Mouse (Mus musculus): ENCODE measurements around the gene Nrf1. TPM values are rescaled to one million over a fixed set of nuclear protein-coding genes. Genes with fewer than 3 reads are reported as not detected.

The Nrf1 gene
- polyA plus RNA-seq (2012), result 9.5 and 10.6 TPM in 2 replicates

DNA sequence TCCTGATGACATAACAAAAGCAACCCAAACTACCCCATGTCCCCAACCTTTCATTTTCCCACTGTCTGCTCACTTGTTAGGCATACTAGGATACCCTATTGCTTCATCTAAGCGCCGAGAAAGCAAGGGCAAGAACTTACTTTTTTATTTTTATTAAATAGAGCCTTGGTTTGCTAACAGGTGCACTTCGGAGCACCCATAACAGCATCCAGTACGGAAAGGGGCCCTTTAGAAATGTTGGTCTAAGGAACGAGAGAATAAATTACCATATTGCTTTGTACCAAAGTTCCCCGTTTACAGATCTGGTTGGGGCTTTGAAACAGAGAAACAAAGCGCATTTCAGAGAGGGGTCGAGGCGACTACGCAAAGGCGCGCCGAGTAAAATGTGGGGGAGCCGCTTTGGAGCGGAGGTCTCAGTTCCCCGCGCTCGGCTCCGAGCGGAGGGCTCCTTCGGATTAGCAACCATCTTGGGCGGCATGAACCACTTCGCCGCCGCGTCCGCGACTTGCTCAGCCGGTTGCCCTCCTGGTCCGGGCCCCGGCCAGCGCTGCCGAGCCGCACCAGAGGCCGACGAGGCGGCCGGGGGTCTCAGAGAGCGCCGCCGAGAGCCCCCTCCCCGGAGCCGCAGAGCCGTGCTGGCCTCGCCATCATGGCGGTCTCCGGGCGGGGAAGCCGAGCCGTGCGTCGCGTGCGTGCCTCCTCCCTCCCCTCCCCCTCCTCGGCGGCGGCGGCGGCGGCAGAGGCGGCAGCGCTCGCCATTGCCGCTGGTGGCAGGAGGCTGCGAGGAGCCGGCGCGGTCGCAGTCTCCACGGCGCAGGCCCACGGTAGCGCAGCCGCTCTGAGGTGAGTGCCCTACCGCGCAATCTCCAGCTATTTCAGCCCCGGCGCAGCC, at the start of gene Nrf1:
Gene Nrf1 (plus strand): TSS at position 718 of the 892 bp plus-strand sequence.
- TF ChIP-seq GATA1 (IDR thresholded peaks at IDR 0.05; ENCODE audit: low read length), result no peak

DNA sequence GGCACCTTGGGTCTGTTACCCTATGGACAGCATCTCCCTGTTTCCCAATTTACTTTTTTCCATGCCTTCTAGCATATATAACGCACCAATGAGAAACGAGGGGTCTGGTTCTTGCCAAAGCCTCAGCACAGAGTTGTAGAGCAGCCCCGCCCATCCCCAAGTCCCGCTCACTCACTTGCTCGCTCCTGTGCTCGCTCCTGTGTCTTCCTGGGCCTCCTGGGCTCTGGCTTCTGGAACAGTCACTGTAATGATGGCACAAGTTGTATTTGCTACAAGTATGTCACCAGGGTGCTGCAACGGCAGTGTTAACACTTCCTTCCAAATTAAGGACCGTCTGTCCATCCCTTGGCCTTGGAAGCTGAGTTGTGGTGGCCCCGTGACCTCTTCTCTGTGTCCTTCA, 49.6 kb upstream of the Nrf1 start:
- no peak for TF ChIP-seq GATA1 (IDR thresholded peaks at IDR 0.05; ENCODE audit: low read length)

DNA sequence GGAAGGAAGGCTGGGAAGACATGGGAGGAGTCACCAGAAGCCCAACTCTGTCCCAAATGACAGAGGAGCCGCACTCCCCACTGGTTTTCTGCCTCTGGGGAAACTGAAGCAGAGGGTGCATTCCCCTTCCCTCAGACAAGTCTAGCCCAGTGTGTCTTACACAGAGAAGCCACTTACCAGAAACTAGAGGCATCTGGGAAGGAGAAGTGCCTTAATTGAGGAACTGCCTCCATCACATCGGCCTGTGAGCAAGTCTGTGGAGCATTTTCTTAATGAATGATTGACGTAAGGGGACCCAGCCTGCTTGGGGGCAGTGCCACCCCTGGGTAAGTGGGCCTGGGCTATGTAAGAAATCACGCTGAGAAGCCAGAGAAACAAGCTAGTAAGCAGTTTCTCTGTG, 49.0 kb upstream of the Nrf1 start:
- TF ChIP-seq GATA1 (IDR thresholded peaks at IDR 0.05; ENCODE audit: low read length), result no peak

DNA sequence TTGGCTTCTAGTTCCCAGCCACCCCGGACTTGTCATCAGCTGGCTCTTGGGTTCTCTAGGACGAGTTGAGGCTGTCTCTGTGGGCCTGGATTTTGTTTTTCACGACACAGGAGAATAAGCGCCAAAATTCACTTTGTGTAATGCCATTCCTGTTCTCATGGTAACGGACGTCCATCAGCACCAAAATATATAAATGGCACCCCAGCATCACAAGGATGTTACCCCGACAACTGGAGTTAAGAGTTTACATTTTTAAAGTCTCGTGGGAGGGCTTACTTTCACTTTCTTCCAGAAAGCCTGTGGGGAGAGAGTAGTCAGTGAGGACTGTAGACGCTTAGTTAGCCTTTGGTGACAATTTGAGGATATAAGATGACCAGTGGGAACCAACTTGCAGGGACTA, 45.2 kb upstream of the Nrf1 start:
- no peak for TF ChIP-seq GATA1 (IDR thresholded peaks at IDR 0.05; ENCODE audit: low read length)

DNA sequence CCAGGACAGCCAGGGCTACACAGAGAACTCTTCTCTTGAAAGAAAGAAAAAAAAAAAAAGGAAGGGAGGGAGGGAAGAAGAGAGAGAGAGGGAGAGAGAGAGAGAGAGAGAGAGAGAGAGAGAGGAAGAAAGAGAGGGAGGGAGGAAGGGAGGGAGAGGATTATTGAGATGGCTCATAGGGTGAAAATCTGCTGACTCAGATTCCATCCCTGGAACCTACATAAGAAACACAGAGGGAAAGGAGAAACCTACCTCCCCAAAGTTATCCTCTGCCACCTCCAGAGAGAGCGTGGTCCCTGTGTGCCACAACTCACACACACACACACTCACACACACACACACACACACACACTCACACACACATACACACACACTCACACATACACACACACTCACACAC, 41.9 kb upstream of the Nrf1 start:
- TF ChIP-seq GATA1 (IDR thresholded peaks at IDR 0.05; ENCODE audit: low read length), result no peak

DNA sequence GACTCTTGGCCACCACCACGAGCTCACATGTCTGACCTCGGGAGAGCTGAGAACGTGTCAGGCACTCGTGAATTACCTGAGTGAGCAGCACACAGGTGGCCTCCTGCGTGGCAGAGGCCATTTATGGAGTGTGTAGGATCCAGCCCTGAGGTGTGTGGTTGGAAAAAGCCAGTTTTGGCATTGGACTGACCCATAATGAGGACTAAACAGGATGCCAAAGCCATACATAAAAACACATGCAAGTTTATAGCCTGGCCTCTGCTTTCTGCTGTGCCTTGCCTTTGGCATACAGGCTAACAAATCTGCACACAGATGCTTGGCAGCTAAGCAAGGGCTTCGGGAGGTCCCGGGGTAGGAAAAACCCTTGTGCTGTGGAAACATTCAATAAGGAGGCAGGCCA, 38.6 kb upstream of the Nrf1 start:
- no peak for TF ChIP-seq GATA1 (IDR thresholded peaks at IDR 0.05; ENCODE audit: low read length)

DNA sequence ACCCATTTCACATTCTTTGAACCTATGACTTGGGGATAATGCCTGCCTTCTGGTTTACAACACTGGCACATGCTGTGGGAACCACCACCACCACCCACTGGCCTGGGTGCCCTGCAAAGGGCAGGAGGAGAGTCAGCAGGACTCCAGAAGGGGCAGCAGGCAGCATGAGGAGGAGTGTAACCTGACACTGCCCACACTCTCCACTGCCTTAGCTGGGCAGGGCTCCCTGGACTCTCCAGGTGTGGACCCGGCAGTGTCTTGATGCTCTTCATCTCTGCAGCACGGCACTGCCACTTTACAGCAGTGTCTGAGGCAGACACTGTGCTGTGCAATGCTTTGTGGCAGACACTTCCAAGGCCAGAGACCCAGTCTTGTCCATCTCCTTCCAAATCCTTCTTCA, 34.3 kb upstream of the Nrf1 start:
- no peak for TF ChIP-seq GATA1 (IDR thresholded peaks at IDR 0.05; ENCODE audit: low read length)

DNA sequence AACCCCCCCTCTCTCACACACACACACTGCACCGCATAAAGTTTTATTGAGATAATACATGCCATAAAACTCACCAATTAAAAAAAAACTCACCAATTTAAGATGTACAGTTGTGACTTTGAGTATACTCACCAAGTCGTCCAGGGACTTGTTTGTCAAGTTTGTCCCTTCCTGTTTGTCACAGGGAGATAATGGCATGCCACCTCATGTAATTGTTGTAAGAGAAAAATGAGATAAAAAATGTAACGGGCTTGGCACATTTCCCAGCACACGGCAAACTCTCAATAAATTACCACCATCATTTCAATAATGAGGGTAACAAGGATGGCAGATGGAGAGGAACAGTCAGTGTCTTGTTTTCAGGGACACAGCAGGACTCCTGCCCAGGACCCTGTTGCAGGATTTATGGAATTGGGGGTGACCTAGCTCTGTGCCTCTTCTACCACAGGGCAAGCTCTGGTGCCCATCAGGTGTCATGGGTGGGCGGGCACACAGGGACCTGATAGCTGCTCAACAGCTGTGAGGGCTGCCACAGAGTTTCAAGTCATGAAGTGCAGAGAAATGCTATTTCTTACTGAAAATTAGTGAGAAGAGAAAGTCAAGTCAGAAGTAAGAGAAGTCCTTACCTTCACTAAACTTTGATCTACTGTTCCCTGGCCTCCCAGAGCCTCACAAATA, 33.5 kb upstream of the Nrf1 start:
- no peak for TF ChIP-seq GATA1 (IDR thresholded peaks at IDR 0.05; ENCODE audit: low read length)

DNA sequence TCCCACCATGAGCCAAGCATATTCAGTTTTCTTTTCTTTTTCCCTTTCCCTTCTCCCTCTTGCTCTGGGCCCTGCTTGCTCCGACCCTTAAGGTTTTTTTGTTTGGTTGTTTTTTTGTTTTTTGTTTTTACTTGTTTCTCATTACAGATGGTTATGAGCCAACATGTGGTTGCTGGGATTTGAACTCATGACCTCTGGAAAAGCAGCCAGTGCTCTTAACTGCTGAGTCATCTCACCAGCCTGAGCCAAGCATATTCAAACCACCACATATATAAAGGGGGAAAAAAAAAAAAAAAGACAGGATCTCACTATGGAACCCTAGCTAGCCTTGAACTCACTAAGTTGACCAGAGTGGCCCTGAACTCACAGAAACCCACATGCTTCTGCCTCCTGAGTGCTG, 26.5 kb upstream of the Nrf1 start:
- TF ChIP-seq GATA1 (IDR thresholded peaks at IDR 0.05; ENCODE audit: low read length), result no peak

DNA sequence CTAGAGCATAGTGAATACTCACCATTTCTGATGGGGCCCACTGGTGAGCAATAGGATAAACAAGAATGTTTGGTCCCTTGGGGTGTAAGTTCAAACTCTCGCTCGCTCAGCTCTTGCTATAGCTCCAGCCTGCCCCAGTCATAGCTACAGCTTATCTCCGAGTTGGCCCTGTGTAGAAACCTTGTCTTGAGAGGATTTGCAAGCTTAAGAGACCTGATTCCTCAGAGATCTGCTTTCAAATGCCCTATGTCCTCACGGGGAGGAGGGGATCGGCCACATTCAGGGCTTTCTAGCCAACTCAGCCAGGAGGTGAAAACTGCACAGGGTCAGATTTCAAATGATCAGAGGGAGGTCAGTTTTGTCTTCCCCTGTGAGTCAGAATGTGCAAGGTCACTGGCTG, 26.1 kb upstream of the Nrf1 start:
- no peak for TF ChIP-seq GATA1 (IDR thresholded peaks at IDR 0.05; ENCODE audit: low read length)

DNA sequence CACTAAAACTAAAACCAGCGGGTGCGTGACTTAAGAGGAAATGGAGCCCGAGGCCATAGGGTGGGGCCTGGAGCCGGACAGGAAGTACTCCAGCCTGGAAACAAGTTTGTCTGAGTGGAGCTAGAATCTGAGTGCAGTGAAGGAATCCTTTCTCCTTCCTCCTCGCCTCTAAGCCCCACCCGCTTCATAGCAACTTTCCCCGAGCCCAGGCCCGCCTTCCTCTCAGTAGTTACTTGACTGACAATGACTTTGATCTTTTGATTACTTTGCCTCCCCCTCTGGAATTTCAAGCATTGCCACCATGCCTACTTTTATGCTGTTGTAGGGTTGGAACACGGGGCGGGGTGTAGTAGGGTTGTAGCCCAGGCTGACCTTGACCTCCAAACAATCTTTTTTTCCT, 21.0 kb upstream of the Nrf1 start:
- TF ChIP-seq GATA1 (IDR thresholded peaks at IDR 0.05; ENCODE audit: low read length), result no peak

DNA sequence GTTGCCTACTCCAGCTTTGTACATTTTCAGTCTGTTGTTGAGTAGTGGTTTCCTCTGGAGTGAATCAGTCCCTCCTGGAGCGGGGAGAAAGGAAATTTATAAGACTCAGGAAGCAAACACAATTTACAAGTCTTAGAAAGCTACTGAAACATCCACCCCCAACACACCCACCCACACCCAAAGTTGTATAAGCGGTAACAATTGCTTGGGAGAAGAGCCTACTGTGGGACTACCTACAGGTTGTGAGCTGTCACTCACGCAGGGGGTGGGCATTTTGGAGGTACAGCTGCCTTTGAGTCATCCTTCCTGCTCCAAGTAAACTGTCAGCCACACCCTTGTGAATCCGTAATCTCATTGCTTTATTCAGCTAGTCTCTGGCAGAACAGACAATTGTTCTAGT, 19.4 kb upstream of the Nrf1 start:
- TF ChIP-seq GATA1 (IDR thresholded peaks at IDR 0.05; ENCODE audit: low read length), result no peak

DNA sequence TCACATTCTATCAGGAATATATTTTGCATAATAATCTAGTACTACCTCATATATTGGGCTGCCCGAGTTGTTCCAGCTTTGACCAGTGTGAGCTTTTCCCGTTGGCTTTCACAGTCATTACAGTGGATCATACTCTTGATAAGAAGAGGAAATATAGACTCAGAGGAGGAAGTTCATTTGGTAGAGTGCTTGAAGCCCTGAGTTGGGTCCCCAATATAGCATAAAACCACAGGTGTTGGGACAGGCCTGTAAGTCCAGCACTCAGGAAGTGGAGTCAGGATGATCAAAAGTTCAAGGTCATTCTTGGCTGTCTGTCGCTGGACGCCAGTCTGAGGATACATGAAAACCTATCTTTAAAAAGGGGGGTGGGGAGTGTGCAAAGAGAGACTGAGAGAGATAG, 12.7 kb upstream of the Nrf1 start:
- no peak for TF ChIP-seq GATA1 (IDR thresholded peaks at IDR 0.05; ENCODE audit: low read length)

DNA sequence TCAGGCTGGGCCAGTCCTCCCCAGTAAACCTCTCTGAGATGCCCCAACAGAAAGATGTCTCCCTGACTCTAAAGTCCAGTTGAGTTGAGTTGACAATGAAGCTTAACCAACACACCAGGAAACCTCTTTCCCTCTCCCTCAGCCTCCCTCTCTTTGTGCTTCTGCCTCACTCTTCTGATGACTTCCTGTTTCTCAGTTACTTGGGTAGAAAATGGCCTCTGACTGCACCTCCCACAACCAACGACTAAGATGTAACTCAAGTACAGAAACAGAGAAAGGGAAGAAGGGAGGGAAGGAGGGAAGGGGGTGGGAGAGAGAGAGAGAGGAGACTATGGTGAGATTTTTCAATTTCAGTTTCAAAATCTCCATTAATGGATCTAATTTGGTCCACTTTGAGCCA, 6.3 kb upstream of the Nrf1 start:
- no peak for TF ChIP-seq GATA1 (IDR thresholded peaks at IDR 0.05; ENCODE audit: low read length)

DNA sequence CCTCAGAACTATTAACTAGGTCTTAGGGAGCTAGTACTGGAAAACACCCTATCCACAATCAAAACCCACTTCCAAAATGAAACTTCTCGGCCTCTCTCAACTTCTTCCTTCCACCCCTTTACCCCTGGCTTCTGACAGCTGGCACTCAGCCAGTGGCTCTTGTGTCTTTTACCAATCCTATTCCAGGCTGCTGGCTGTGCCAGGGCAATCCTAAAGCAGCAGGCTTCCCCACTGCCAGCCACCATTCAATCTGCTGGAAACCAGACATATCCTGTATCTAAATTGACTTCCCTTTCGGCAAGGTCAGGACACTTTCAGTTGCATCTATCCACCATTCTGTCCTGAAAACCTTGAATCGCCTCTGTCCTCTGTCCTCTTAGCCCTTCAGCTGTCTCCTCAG, 5.3 kb upstream of the Nrf1 start:
- no peak for TF ChIP-seq GATA1 (IDR thresholded peaks at IDR 0.05; ENCODE audit: low read length)

DNA sequence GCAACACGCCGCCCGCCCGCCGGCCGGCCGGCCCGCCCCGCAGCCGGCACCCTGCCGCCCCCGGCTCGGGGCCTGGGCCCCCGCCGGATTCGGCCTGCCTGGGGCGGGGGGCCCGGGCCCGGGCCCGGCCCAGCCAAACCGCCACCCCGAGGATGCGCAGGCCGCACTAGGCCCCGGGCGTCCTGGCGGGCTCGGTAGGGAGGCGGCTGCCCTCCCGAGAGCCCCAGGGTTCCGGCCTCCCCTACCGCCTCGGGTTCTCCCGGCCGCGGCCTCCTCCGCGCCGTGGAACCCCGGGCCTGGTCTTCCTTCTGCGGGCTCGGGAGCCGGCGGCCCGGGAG, 344 bp downstream of the Nrf1 start:
- no peak for TF ChIP-seq GATA1 (IDR thresholded peaks at IDR 0.05; ENCODE audit: low read length)

All from G1E-ER4 (cell line).